Mouse (Mus musculus) kidney, embryonic 14.5 days (tissue): Measurements from ENCODE around the gene Mrpl42. TPM values are rescaled to one million over a fixed set of nuclear protein-coding genes. Genes with fewer than 3 reads are reported as not detected.

Experiments used
- ATAC-seq: fragments of 200-750 bp; cut with Nextera tagmentation; 2 replicates; pipeline ENCODE4 v1.8.0; 2017; ENCODE audit warnings: moderate number of reproducible peaks, mild to moderate bottlenecking, moderate TSS enrichment, moderate library complexity; ENCODE audit not compliant: low FRiP score, low TSS enrichment
- H3K27ac ChIP-seq: fragments of 300-500 bp; sonication (generic); 2 replicates; pipeline ENCODE4 v1.5.1; 2014; ENCODE audit warnings: low read depth, mild to moderate bottlenecking, low read length, moderate library complexity, mixed read lengths
- H3K27me3 ChIP-seq: fragments of 300-500 bp; sonication (generic); 2 replicates; pipeline ENCODE4 v1.6.1; 2014; ENCODE audit warnings: mild to moderate bottlenecking, low read length; ENCODE audit not compliant: control insufficient read depth, insufficient read depth
- H3K36me3 ChIP-seq: fragments of 300-500 bp; sonication (generic); 2 replicates; pipeline ENCODE4 v1.6.1; 2014; ENCODE audit warnings: low read length, mixed read lengths; ENCODE audit not compliant: control insufficient read depth, insufficient read depth
- H3K4me1 ChIP-seq: fragments of 300-500 bp; sonication (generic); 2 replicates; pipeline ENCODE4 v1.6.1; 2014; ENCODE audit warnings: low read length, mixed read lengths; ENCODE audit not compliant: control insufficient read depth, insufficient read depth
- H3K4me2 ChIP-seq: fragments of 300-500 bp; sonication (generic); replicated peaks from 2 replicates; pipeline ENCODE4 v1.6.1; 2014; ENCODE audit warnings: low read depth, mild to moderate bottlenecking, low read length
- H3K4me3 ChIP-seq: fragments of 300-500 bp; sonication (generic); 2 replicates; pipeline ENCODE4 v1.5.1; 2014; ENCODE audit warnings: mild to moderate bottlenecking, low read length
- H3K9ac ChIP-seq: fragments of 300-500 bp; sonication (generic); 2 replicates; pipeline ENCODE4 v1.6.1; 2014; ENCODE audit warnings: low read depth, mild to moderate bottlenecking, low read length, moderate library complexity
- H3K9me3 ChIP-seq: fragments of 300-500 bp; sonication (generic); 2 replicates; pipeline ENCODE4 v1.6.1; 2016; ENCODE audit warnings: low read length; ENCODE audit not compliant: control insufficient read depth
- WGBS: fragments of 180-500 bp; shearing (Covaris S2); extraction: QIAGEN DNeasy Blood & Tissue Kit; methylation state at CpG from one replicate; pipeline ENCODE4 v1.1.7; 2014; 5-methylcytosine and 5-hydroxymethylcytosine counted together
- polyA plus RNA-seq: library from polyadenylated mRNA; unstranded; fragments of >200 nt; fragmentation: Nextera tagmentation; extraction: Ambion mirVana; gene quantifications from 2 replicates; pipeline ENCODE4 v1.2.1, GENCODE M21; 2014

The Mrpl42 gene
- polyA plus RNA-seq, 1 experiment from 2014 or later: 334 TPM

GRCm38 (mm10) chr10:95471889-95472547 is 29.7 kb downstream of the Mrpl42 start:
- Histone ChIP-seq H3K9me3 (no peaks in the 10 kb centered on the region), H3K27me3 (no peaks in the 10 kb centered on the region), H3K36me3 (no peaks in the 10 kb centered on the region), H3K4me1 (no peaks in the 10 kb centered on the region), H3K4me3 (no peak overlapping the region), H3K27ac (no peak overlapping the region), H3K9ac (no peak overlapping the region), H3K4me2 (no peak overlapping the region)
- 90% methylated on average over 11 of the region's 11 CpGs for WGBS
- ATAC-seq: no peak

GRCm38 (mm10) chr10:95471186-95471585 is 30.6 kb downstream of the Mrpl42 start:
- WGBS: 75% methylated on average over 3 of the region's 3 CpGs
- Histone ChIP-seq H3K9me3 (no peaks in the 10 kb centered on the region), H3K9ac (no peak overlapping the region), H3K27me3 (no peaks in the 10 kb centered on the region), H3K4me3 (no peak overlapping the region), H3K27ac (no peak overlapping the region), H3K36me3 (no peaks in the 10 kb centered on the region), H3K4me2 (no peak overlapping the region), H3K4me1 (no peaks in the 10 kb centered on the region)
- ATAC-seq: no peak

GRCm38 (mm10) chr10:95468894-95469293 is 32.8 kb downstream of the Mrpl42 start:
- Histone ChIP-seq H3K9ac (no peak overlapping the region), H3K4me3 (no peak overlapping the region), H3K27ac (no peak overlapping the region), H3K36me3 (no peaks in the 10 kb centered on the region), H3K9me3 (no peaks in the 10 kb centered on the region), H3K27me3 (no peaks in the 10 kb centered on the region), H3K4me2 (no peak overlapping the region), H3K4me1 (no peaks in the 10 kb centered on the region)
- WGBS: 59% methylated on average over 4 of the region's 4 CpGs
- no peak for ATAC-seq

- 25% methylated on average over 4 of the region's 4 CpGs for WGBS
- H3K9me3 ChIP-seq: no peaks in the 10 kb centered on the region
- H3K27me3 ChIP-seq: no peaks in the 10 kb centered on the region
- no peak overlapping the region for H3K9ac ChIP-seq
- no peak overlapping the region for H3K4me2 ChIP-seq
- H3K36me3 ChIP-seq: no peaks in the 10 kb centered on the region
- H3K4me3 ChIP-seq: no peak overlapping the region
- no peaks in the 10 kb centered on the region for H3K4me1 ChIP-seq
- no peak for ATAC-seq
- no peak overlapping the region for H3K27ac ChIP-seq
These were observed 36.2 kb downstream of the Mrpl42 start for GRCm38 (mm10) chr10:95465485-95465896.

GRCm38 (mm10) chr10:95464527-95464926 is 37.2 kb downstream of the Mrpl42 start:
- Histone ChIP-seq H3K27me3 (no peaks in the 10 kb centered on the region), H3K4me2 (no peak overlapping the region), H3K9me3 (no peaks in the 10 kb centered on the region), H3K4me3 (no peak overlapping the region), H3K27ac (no peak overlapping the region), H3K4me1 (no peaks in the 10 kb centered on the region), H3K36me3 (no peaks in the 10 kb centered on the region), H3K9ac (no peak overlapping the region)
- 83% methylated on average over 6 of the region's 6 CpGs for WGBS
- ATAC-seq: no peak

GRCm38 (mm10) chr10:95462231-95462630 is 39.5 kb downstream of the Mrpl42 start:
- ATAC-seq: no peak
- no peaks in the 10 kb centered on the region for H3K9me3 ChIP-seq
- no peak overlapping the region for H3K9ac ChIP-seq
- H3K4me1 ChIP-seq: no peaks in the 10 kb centered on the region
- no peak overlapping the region for H3K4me3 ChIP-seq
- H3K27ac ChIP-seq: no peak overlapping the region
- 83% methylated on average over 1 of the region's 1 CpGs for WGBS
- no peak overlapping the region for H3K4me2 ChIP-seq
- H3K36me3 ChIP-seq: no peaks in the 10 kb centered on the region
- no peaks in the 10 kb centered on the region for H3K27me3 ChIP-seq

GRCm38 (mm10) chr10:95461053-95461553 is 40.6 kb downstream of the Mrpl42 start:
- 66% methylated on average over 4 of the region's 4 CpGs for WGBS
- Histone ChIP-seq H3K27ac (no peak overlapping the region), H3K9me3 (no peaks in the 10 kb centered on the region), H3K9ac (no peak overlapping the region), H3K27me3 (no peaks in the 10 kb centered on the region), H3K36me3 (no peaks in the 10 kb centered on the region), H3K4me2 (no peak overlapping the region), H3K4me3 (no peak overlapping the region), H3K4me1 (no peaks in the 10 kb centered on the region)
- ATAC-seq: no peak

GRCm38 (mm10) chr10:95458050-95458806 is 43.5 kb downstream of the Mrpl42 start:
- no peak for ATAC-seq
- Histone ChIP-seq H3K4me2 (no peak overlapping the region), H3K9me3 (no peaks in the 10 kb centered on the region), H3K36me3 (no peaks in the 10 kb centered on the region), H3K4me3 (no peak overlapping the region), H3K4me1 (no peaks in the 10 kb centered on the region), H3K9ac (no peak overlapping the region), H3K27me3 (no peaks in the 10 kb centered on the region), H3K27ac (no peak overlapping the region)
- 83% methylated on average over 9 of the region's 9 CpGs for WGBS

GRCm38 (mm10) chr10:95457367-95458049 is 44.2 kb downstream of the Mrpl42 start:
- H3K4me2 ChIP-seq: no peak overlapping the region
- no peak for ATAC-seq
- H3K4me1 ChIP-seq: no peaks in the 10 kb centered on the region
- H3K27me3 ChIP-seq: no peaks in the 10 kb centered on the region
- H3K36me3 ChIP-seq: no peaks in the 10 kb centered on the region
- H3K9me3 ChIP-seq: no peaks in the 10 kb centered on the region
- no peak overlapping the region for H3K27ac ChIP-seq
- WGBS: 84% methylated on average over 8 of the region's 8 CpGs
- H3K4me3 ChIP-seq: no peak overlapping the region
- H3K9ac ChIP-seq: no peak overlapping the region
